Mouse (Mus musculus): ENCODE results near the gene Nkiras2.
"Not testable (repeated sequence)": the region's sequence is repeated elsewhere in the genome, so short reads cannot be mapped to it uniquely, and the experiment has no call there.

The Nkiras2 gene

DNA sequence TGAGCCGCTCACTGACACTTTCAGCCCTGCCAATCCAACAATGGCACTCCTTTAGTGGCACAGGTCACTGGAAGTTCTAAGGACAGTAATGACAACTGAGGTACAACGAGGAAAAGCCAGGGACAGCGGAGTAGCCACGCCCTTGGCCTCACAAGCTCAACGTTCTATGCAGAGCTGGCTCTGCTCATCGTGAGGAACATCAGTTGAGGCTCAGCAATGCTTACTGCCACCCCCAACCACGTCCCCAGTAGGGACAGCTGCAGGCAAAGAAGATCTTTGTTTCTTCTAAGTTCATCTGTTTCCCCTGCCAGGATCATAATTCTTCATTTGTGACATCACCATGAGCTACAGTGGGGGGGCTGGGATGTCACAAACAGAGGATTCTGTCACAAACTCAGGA is 24.4 kb upstream of the Nkiras2 start:
- intact Hi-C loops (cut with DNase I) = no loop called here

DNA sequence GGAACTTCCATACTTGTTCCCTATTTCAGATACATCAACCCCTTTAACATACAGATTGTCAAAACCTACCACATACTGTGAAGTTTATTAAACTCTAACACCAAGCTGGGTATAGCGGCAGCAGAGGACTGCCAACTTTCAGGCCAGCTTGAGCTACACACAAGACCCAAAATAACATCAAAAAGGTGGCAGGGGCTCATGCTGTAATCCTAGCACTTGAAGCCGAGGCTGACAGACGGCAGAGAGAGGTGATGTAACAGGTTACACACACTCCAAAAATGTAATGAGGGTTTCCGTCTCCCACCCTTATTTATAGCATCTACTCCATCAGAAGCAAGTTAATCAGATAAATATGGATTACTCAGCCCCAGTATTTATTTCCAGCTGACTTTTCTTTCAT is 23.5 kb upstream of the Nkiras2 start:
- intact Hi-C loops (cut with DNase I) = no loop called here

DNA sequence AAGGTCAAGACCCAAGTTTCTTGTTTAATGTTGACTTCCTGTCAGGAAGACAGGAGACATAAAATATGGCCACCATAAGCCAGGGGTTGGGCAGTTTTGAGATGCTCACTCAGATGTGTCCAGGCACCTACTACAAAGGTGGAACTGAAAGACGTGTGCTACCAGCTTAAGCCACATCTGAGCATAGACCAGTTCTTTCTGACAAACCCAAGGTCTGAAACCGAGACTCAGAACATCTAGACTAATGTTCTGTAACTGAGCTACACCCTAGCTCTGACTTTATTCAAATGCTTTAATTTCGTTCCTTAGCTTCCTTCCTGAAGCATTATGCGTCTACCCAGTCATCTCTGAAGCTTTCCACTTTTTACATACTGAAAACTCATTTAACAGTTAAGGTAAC is 21.0 kb upstream of the Nkiras2 start:
- intact Hi-C loops (cut with DNase I) = no loop called here

DNA sequence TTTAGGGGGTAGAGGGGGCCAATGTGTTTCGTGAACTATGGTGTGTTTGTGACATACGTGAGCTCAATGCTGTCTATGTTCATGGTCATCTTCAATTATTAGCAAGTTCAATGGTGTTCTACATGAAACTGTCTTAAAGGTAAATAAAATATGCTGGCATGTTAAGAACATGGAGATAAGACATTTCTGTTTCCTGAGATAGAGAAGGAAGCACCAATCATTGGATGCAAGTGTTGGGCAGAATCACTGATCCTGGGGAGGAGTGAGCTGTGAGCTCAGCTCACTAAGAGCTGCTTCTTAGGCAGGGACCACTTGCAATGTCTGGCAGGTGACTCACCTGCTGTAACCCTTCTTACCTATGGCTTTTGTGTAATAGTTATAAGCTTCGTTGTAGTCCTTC is 17.7 kb upstream of the Nkiras2 start:
- intact Hi-C loops (cut with DNase I) = no loop called here

DNA sequence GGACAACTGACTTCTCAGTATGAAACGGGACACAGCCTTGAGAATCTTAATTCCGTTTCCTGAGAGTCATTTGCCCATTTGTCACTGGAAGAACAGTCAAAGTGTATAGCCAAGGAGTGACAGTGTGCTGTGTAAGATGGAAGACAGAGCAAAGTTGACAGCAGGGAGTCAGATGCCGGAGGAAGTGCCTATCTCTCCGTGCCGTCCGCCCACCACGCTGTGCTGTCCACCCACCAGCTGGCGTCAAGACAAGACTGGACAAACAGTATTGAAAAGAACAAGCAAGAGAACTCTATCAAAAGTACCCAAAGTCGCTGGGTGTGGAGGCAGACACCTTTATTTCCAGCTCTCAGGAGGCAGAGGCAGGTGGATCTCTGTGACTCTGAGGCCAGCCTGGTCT is 15.9 kb upstream of the Nkiras2 start:
- intact Hi-C loops (cut with DNase I) = no loop called here

DNA sequence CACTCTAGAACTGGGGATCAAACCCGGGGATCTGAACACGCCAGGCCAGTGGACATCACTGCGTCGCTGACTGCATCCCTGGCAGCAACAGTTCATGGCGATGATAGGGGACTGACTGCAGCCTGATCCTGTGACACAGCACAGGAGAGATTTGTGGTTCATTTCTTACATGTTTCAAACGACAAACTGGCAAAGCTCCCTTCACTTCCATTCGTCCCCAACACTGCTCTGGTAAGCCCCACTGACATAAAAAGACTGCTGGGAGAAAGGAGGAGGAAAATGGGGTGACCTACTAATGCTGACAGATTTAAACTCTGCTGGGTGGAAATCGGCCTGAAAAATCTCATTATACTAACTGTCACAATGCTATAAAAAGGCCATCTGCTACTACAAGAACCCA is 15.2 kb upstream of the Nkiras2 start:
- intact Hi-C loops (cut with DNase I) = no loop called here

DNA sequence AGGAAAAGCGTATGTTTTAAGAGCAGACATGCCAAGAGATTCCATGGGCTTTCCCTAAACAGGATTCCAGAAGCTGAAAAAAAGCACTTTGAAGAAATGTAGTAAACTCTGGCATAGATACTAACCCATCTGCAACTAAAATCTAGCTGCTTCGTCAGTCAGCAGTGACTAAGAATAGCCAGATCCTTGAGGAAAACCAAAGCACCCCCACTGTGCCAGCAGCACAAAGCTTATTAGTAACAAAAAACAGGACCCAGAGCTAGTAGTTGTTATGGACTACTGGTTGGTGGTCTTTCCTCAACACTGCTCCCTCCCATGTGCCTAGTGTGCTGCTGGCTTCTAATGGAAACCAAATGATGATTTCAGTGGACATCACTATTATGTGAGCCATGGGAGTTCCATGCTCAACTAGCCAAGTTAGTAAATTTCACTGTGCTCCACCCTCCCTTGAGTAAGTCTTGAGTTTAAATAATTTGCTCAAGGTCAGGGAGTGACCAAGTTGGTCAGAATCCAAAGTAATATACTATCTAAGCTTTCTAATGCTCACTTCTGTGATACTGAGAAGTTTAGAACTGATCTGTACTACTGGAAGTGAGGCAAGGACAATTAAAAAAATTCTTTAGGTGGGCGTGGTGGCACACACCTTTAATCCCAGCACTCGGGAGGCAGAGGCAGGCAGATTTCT is 14.6 kb upstream of the Nkiras2 start:
- intact Hi-C loops (cut with DNase I) = no loop called here

DNA sequence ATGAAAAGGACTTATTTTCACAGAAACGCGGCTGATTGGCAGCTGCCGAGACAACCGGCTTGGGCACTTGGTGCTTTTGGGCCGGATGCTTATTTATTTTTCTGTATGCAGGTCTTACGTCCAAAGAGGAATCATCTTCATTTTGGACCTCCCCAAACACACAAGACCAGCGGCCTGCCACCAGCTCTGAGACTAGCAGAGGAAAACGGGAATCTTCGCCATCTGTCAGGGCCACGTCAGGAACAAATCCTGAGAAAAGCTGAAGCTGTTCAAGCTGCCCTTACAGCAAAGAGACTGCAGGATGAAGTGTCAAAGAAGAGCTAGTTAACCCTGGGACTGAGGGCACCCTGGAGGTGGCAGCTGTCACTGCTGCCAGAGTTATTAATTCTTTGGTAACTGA is 13.6 kb upstream of the Nkiras2 start:
- intact Hi-C loops (cut with DNase I) = no loop called here

DNA sequence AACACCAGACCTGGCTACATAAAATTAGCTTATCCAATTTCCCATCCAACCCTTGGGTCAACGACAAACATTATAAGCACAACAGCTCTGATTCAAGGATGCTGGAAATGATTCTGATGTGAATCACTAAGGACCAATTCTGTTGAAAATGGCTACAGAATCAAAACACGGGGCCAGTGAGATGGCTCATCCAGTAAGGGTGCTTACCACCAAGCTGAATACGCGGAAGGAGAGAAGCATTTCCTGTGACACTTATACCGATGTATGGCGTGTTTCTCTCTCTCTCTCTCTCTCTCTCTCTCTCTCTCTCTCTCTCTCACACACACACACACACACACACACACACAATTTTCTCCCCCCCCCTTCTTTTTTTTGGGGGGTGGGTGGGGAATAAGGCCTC is 11.9 kb upstream of the Nkiras2 start:
- intact Hi-C loops (cut with DNase I) = no loop called here

DNA sequence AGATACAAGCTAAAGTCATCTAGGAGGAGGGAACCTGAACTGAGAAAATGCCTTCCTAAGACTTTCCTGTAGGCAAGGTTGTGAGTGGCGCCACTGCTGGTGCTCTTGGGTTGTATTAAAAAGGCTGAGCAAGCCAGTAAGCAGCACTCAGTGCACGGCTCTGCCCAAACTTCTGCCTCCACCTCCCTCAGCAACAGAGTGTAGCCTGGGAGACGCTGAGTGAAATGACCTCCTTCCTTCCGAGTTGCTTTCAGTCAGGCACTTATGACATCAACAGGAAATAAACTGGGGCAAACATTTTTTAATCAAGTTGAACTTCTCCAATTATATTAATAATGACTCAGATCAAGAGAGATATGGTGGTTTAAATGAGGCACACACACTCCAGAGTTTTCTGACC is 10.2 kb upstream of the Nkiras2 start:
- intact Hi-C loops (cut with DNase I) = no loop called here

DNA sequence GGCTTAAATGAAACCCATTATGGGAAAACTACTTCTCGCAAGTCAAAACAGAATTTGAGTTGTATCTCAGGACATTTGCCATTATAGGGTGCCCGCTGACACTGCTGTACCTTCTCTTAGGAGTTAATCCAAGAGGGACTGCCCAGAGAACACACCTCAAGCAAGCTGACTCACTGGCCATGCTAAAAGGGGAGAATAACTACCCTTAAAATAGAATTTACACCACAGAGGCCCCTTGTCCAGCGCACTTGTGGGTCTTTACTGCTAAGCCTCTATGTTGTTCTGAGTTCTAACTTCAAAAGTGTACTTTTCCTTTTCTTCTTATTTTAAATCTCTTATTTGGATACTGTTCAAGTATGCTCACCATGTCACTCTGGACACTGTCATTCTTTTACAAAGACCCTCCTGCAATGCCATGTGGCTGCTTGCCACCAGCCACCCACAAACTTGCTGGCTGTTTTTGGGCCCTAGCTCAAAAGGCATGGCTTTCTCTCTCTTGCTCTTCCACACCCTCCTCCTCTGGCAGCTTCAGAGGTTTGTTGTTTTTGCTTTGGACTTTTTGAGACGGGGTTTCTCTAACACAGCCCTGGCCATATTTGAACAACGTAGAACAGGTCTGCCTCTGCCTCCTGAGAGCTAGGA is 9.6 kb upstream of the Nkiras2 start:
- intact Hi-C loops (cut with DNase I) = no loop called here

DNA sequence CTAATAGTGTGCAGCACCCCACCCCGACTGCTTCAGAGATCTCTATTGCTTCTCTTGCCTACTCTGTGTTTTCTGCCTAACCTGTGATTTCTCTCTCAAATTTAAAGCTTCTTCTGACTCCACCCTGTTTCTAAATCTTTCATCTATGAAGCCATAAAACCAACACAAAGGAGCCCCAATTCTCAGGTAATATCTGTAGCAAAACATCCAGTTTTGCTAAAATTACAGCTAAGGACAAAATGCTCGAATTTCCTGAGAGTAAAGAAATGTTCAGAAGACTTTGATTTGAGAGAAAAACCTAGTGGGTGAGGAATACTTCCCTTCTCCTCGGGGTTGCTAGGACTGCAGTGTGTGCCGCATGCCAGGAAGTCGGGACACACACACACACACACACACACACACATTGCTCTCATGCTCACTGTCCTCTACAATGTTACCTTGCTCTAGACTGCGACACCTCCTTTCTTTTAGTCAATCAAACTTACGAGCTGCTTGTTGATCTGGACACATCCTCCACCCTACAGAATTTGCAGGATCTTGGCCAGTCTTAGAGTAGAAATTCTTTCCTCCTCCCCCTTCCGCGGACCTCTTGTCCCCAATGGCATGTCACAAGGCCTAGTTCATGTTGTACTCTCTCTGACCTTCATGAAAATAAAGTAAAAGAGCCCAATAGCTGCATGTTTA is 8.9 kb upstream of the Nkiras2 start:
- intact Hi-C loops (cut with DNase I) = loop anchor here (5.0 kb wide), 1 partner anchor 33 kb away; no protein-coding TSS in a partner anchor

DNA sequence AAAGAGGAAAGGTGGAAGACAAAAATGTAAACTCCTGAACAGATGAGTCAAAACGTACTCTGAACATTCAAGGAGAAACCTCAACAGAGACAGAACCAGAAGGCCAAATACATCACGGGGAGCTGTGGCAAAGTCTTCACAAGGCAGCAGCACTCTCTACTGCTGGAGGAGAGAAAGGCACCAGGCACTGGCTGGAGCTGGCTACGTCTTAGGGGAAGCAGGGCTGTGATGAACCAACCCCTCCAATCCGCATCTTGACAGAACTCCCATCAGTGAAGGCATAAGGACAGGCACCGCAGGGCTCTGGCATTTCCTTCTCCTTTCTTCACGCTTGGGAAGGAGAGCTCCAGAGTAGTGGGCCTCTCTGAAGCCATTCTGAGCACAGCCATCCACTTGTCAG is 7.4 kb upstream of the Nkiras2 start:
- intact Hi-C loops (cut with DNase I) = loop anchor here (5.0 kb wide), 1 partner anchor 34 kb away; no protein-coding TSS in a partner anchor

DNA sequence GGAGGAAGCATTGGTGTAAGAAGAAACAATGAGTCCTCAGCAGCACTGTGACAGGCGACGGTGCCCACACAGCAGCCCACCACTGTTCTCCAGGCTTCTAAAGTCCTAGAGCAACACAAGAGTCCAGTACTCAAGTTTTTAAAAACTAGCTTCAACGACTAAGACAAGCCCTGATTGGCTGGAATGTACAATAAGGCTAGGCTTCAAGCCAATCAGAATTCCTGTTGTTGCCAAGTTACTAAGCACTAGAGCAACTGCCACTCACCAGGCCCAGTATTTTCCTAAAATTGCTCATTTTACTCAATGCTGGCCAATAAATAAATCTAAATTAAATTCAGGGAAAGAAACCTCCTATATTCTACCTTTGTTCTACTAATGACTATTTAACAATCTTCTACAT is 5.8 kb upstream of the Nkiras2 start:
- intact Hi-C loops (cut with DNase I) = loop anchor here (5.0 kb wide), 1 partner anchor 36 kb away; no protein-coding TSS in a partner anchor

DNA sequence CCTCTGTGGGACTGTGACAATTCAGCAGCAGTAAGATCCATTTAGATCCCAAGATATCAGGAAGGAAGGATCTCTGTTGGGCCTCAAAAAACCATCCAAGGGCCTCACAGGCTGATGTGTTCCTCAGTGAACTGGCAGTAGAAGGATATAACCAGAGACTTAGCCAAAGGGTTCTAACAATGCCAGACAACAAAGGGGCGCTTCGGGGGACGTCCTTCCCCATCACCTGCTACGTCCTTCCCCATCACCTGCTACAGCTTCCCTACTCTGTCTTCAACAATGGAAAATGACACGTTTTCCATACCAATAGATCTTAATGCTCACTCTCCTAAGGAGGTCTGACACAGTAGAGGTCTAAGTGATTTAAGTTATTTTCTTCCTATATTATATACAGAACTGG is 2.7 kb upstream of the Nkiras2 start:
- intact Hi-C loops (cut with DNase I) = no loop called here

DNA sequence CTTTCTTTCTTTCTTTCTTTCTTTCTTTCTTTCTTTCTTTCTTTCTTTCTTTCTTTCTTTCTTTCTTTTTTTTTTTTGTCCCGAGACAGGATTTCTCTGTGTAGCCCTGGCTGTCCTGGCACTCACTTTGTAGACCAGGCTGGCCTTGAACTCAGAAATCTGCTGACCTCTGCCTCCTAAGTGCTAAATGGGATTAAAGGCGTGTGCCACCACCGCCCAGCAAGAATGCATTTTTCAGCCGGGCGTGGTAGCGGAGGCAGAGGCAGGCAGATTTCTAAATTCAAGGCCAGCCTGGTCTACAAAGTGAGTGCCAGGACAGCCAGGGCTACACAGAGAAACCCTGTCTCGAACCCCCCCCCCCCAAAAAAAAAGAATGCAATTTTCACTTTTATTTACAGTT is 2.2 kb upstream of the Nkiras2 start:
- intact Hi-C loops (cut with DNase I) = not testable (repeated sequence)

DNA sequence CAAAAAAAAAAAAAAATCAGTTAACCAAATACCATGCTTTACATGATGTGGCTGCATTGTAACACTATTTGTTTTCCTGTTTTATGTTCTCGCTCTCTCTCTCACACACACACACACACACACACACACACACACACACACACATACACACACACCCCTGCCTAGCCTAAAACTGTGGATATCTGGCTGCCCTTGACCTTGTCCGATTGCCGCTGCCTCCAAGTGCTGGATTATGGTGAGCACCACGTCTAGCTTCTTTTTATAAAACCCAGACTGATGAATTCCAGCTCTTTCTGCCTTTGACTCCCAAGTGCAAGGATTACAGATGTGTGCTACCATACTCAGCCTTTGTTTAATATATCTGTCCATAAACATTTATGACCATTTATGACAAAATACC is 1.6 kb upstream of the Nkiras2 start:
- intact Hi-C loops (cut with DNase I) = no loop called here

DNA sequence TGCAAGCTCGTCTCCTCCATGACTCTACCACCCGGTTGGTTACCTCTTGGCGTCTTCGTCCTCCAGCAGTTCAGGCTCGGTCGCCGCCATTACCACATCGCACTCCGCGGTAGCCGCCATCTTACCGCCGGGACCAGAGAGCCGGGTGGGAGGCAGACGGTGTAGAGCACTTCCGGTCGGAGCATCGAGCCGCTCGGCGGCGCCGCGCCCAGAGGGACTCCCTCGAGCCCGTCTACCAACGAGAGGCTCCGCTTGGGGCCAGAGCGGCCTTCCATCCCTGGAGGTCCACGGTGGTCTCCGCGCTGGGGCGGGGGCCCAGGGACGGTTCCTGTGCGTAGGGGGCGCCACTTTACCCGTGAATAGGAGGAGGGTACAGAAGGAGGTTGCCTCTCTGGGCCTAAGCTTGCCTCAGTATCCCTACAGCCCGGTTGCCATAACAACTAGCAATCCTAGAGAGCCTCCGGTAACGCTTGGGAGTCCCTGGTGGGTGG is 486 bp downstream of the Nkiras2 start:
- intact Hi-C loops (cut with DNase I) = no loop called here

DNA sequence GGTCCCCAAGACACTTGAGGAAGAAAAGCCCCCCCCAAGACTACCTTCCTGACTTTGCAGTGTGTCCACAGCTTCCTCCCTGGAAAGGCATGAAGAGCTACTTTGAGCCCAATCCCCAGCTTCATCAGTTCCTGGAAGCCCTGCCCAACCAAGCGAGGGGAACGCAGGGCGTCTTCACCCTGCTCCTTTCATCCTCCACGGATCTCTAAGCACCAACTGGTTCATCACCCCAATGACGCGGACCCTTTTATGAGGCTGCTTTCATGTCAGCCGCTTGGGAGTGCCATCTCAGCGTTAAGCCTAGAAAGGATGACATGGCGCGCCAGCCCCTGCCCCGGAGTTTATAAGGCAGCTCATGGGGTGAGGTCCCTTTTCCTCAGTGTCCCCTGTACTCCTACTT is 938 bp downstream of the Nkiras2 start, which contains the start of gene Dnajc7:
Gene Dnajc7 (minus strand): TSS at position 187 of the 400 bp plus-strand sequence.
- intact Hi-C loops (cut with DNase I) = loop anchor here (5.0 kb wide), 1 partner anchor 48 kb away; the partner anchor contains the start of gene Cnp

DNA sequence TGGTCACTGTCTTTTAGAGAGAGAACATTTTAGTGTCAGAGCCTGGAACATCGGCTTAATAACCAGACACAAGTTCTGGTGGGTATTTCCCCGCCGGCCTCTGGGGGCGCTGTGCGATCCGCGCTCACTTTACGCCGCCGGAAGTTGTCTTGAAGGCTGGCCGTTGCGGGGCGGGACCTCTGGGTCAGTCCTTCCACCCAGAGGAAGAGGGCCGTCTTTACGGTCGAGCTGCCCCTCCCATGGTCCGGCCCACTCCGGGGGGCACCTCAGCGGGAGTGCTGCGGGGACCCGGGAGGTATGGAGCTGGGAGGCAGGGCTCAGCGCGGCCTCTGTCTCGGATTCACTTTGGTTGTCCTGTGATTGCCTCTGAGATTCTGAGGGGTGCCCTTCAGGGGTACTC is 3.7 kb downstream of the Nkiras2 start:
- intact Hi-C loops (cut with DNase I) = loop anchor here (5.0 kb wide), 1 partner anchor 50 kb away; the partner anchor contains the start of gene Cnp

DNA sequence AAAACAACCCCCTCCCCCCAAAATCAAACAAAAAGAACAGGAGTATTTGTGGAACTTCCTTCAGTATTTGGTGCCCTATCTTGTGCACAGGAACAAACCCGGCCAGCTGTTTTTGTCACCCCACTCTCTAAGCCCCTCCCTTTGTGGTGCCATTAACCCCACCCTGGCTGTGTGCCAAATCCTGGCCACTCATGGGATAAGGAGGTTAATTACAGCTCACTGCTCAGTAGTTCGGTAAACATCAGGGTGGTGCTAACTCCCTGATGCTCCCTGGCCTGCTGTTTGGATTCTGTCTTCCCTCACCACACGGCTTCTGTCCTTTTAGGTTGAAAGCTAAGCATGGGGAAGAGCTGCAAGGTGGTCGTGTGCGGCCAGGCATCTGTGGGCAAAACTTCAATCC is 4.8 kb downstream of the Nkiras2 start:
- intact Hi-C loops (cut with DNase I) = loop anchor here (5.0 kb wide), 1 partner anchor 52 kb away; the partner anchor contains the start of gene Cnp

Data from adrenal gland (tissue).